Mouse (Mus musculus) megakaryocyte, embryonic 14.5 days (primary cell): ENCODE measurements around the gene Ccl9. TPM values are rescaled to one million over a fixed set of nuclear protein-coding genes. Genes with fewer than 3 reads are reported as not detected.

Source experiments
- H3K27me3 ChIP-seq: replicated peaks from 2 replicates; pipeline ENCODE3; 2012; ENCODE audit warnings: inconsistent platforms
- H3K36me3 ChIP-seq: replicated peaks from 2 replicates; pipeline ENCODE3; 2012; ENCODE audit warnings: low read length, inconsistent platforms, mixed read lengths
- H3K4me1 ChIP-seq: 2 replicates; pipeline ENCODE4 v1.6.1; 2012; ENCODE audit warnings: inconsistent platforms
- H3K4me3 ChIP-seq: replicated peaks from 2 replicates; pipeline ENCODE3; 2012; ENCODE audit warnings: moderate library complexity, mild to moderate bottlenecking, inconsistent platforms
- H3K9me3 ChIP-seq: 2 replicates; pipeline ENCODE4 v1.6.1; 2012; ENCODE audit warnings: inconsistent platforms
- FLI1 ChIP-seq: IDR thresholded peaks from 2 replicates; pipeline ENCODE4 v1.6.1; 2012; ENCODE audit warnings: low read length, inconsistent platforms, mixed read lengths
- GATA1 ChIP-seq: IDR thresholded peaks from 3 replicates; pipeline ENCODE4 v1.6.1; 2012; ENCODE audit warnings: mixed read lengths, low read length, inconsistent platforms, borderline replicate concordance
- polyA plus RNA-seq: library from polyadenylated mRNA; stranded (reverse); fragments of >175 nt; gene quantifications from 2 replicates; pipeline ENCODE4 v1.2.3, GENCODE M21; 2012; ENCODE audit warnings: low replicate concordance; ENCODE audit not compliant: insufficient read depth

Gene Ccl9
- polyA plus RNA-seq, 1 experiment, result 2.4 TPM

DNA sequence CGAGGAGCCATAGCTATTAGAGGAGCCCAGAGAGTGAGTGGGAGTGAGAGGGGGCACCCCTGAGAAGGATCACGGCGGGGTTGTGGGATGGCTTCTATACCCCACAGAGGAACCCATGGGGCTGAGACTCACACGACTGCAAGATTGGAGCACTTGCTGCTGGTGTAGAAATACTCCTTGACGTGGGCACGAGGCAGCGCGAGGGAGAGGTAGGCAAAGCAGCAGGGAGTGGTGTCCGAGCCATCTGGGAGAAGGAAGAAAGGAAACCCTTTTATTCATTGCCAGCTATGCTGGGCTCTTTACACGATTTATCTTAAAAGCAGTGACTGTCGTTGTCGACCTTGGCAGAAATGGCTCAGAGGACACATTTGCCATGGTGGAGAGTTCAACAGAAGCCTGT, 49.4 kb downstream of the Ccl9 start:
- no peaks in the 10 kb centered on the region for H3K36me3 ChIP-seq
- no peaks in the 10 kb centered on the region for H3K9me3 ChIP-seq
- H3K4me3 ChIP-seq, result no peak overlapping the region
- H3K4me1 ChIP-seq, result peaks cover 35% of the 10 kb centered on the region
- TF ChIP-seq FLI1, result no peak
- TF ChIP-seq GATA1, result no peak
- peaks cover 15% of the 10 kb centered on the region for H3K27me3 ChIP-seq

Other genes starting within 250 kb of the Ccl9 start
- gene Rasl10b, start 169.5 kb downstream of the Ccl9 start, polyA plus RNA-seq, result 0.17 and 1.7 TPM in 2 replicates
- not detected in 2 replicates for gene Gas2l2, start 149.2 kb downstream of the Ccl9 start, polyA plus RNA-seq
- gene 1700020L24Rik, start 141.0 kb downstream of the Ccl9 start, polyA plus RNA-seq, result 2.3 TPM in 1 of 2 replicates, not detected in the other
- gene Mmp28, start 115.6 kb downstream of the Ccl9 start, polyA plus RNA-seq, result 1.3 TPM in 1 of 2 replicates, not detected in the other
- gene Taf15, start 105.5 kb downstream of the Ccl9 start, polyA plus RNA-seq, result 8.7 and 97.3 TPM in 2 replicates
- gene Heatr9, start 56.5 kb downstream of the Ccl9 start, polyA plus RNA-seq, result not detected in 2 replicates
- gene Ccl5, start 48.1 kb downstream of the Ccl9 start, polyA plus RNA-seq, result 10.7 TPM in 1 of 2 replicates, not detected in the other
- gene Ccl6, start 14.5 kb upstream of the Ccl9 start, polyA plus RNA-seq, result 26.0 TPM in 1 of 2 replicates, not detected in the other
- not detected in 2 replicates for gene Rpl9-ps1, start 67.0 kb upstream of the Ccl9 start, polyA plus RNA-seq
- gene Ccl3, start 70.7 kb upstream of the Ccl9 start, polyA plus RNA-seq, result 7.9 TPM in 1 of 2 replicates, not detected in the other
- gene Ccl4, start 83.9 kb upstream of the Ccl9 start, polyA plus RNA-seq, result 1.7 TPM in 1 of 2 replicates, not detected in the other
- gene Wfdc17, start 125.4 kb upstream of the Ccl9 start, polyA plus RNA-seq, result not detected in 2 replicates
- gene Wfdc18, start 130.4 kb upstream of the Ccl9 start, polyA plus RNA-seq, result not detected in 2 replicates
- not detected in 2 replicates for gene Wfdc21, start 168.3 kb upstream of the Ccl9 start, polyA plus RNA-seq
- gene Heatr6, start 175.1 kb upstream of the Ccl9 start, polyA plus RNA-seq, result 3.5 and 4.0 TPM in 2 replicates